Mouse (Mus musculus): ENCODE measurements around the gene Cfap45. TPM values are rescaled to one million over a fixed set of nuclear protein-coding genes. Genes with fewer than 3 reads are reported as not detected.

The Cfap45 gene
- polyA plus RNA-seq, 1 experiment from 2014 or later, result 2.7 TPM

GRCm38 (mm10) chr1:172549717-172550116 is 29.1 kb downstream of the Cfap45 start:
- no peaks in the 10 kb centered on the region for H3K9me3 ChIP-seq (replicated peaks; ENCODE audit: control insufficient read depth, low read length)
- no peak overlapping the region for H3K27ac ChIP-seq (ENCODE audit: low read depth, low read length)
- whole genome bisulfite sequencing (ENCODE audit: insufficient replicate concordance), result 7% methylated on average over 8 of the region's 8 CpGs
- peaks cover 3% of the 10 kb centered on the region; the same call in 1 of the 2 replicates for H3K27me3 ChIP-seq (ENCODE audit: control insufficient read depth, insufficient read depth, low read length)
- peak overlapping the region; percentile 51 for H3K4me3 ChIP-seq (ENCODE audit: low read depth, low read length)
- no peak for ATAC-seq (replicated peaks; ENCODE audit: insufficient number of reproducible peaks, low FRiP score, low TSS enrichment)
- H3K4me1 ChIP-seq (ENCODE audit: control insufficient read depth, insufficient read depth, low read length), result peaks cover 10% of the 10 kb centered on the region
- H3K9ac ChIP-seq (ENCODE audit: low read depth, low read length), result peak overlapping the region; percentile 58
- H3K4me2 ChIP-seq, result peak overlapping the region; percentile 85
- no peaks in the 10 kb centered on the region for H3K36me3 ChIP-seq (ENCODE audit: control insufficient read depth, insufficient read depth, low read length)

GRCm38 (mm10) chr1:172550551-172550951 is 29.9 kb downstream of the Cfap45 start:
- H3K9ac ChIP-seq (ENCODE audit: low read depth, low read length), result peak overlapping the region; percentile 58
- no peaks in the 10 kb centered on the region for H3K9me3 ChIP-seq (replicated peaks; ENCODE audit: control insufficient read depth, low read length)
- no peaks in the 10 kb centered on the region for H3K36me3 ChIP-seq (ENCODE audit: control insufficient read depth, insufficient read depth, low read length)
- no peak overlapping the region for H3K27ac ChIP-seq (ENCODE audit: low read depth, low read length)
- H3K4me2 ChIP-seq, result peak overlapping the region; percentile 85
- peaks cover 10% of the 10 kb centered on the region for H3K4me1 ChIP-seq (ENCODE audit: control insufficient read depth, insufficient read depth, low read length)
- H3K27me3 ChIP-seq (ENCODE audit: control insufficient read depth, insufficient read depth, low read length), result peaks cover 3% of the 10 kb centered on the region
- WGBS (ENCODE audit: insufficient replicate concordance), result under 1% methylated on average over 8 of the region's 8 CpGs
- peak; percentile 64; the same call in 1 of the 2 replicates for ATAC-seq (replicated peaks; ENCODE audit: insufficient number of reproducible peaks, low FRiP score, low TSS enrichment)
- H3K4me3 ChIP-seq (ENCODE audit: low read depth, low read length), result peak overlapping the region; percentile 51

GRCm38 (mm10) chr1:172551009-172551408 is 30.4 kb downstream of the Cfap45 start:
- peak overlapping the region; percentile 85 for H3K4me2 ChIP-seq
- no peaks in the 10 kb centered on the region for H3K9me3 ChIP-seq (replicated peaks; ENCODE audit: control insufficient read depth, low read length)
- H3K27ac ChIP-seq (ENCODE audit: low read depth, low read length), result no peak overlapping the region
- H3K27me3 ChIP-seq (ENCODE audit: control insufficient read depth, insufficient read depth, low read length), result peaks cover 7% of the 10 kb centered on the region
- H3K36me3 ChIP-seq (ENCODE audit: control insufficient read depth, insufficient read depth, low read length), result no peaks in the 10 kb centered on the region
- peak overlapping the region; percentile 51; the same call in 1 of the 2 replicates for H3K4me3 ChIP-seq (ENCODE audit: low read depth, low read length)
- no peak overlapping the region for H3K9ac ChIP-seq (ENCODE audit: low read depth, low read length)
- H3K4me1 ChIP-seq (ENCODE audit: control insufficient read depth, insufficient read depth, low read length), result peaks cover 10% of the 10 kb centered on the region
- WGBS (ENCODE audit: insufficient replicate concordance), result 30% methylated on average over 7 of the region's 7 CpGs
- no peak for ATAC-seq (replicated peaks; ENCODE audit: insufficient number of reproducible peaks, low FRiP score, low TSS enrichment)

- Histone ChIP-seq H3K9ac (ENCODE audit: low read depth, low read length) (no peak overlapping the region), H3K27ac (ENCODE audit: low read depth, low read length) (no peak overlapping the region), H3K27me3 (ENCODE audit: control insufficient read depth, insufficient read depth, low read length) (peaks cover 19% of the 10 kb centered on the region), H3K36me3 (ENCODE audit: control insufficient read depth, insufficient read depth, low read length) (no peaks in the 10 kb centered on the region), H3K9me3 (replicated peaks; ENCODE audit: control insufficient read depth, low read length) (no peaks in the 10 kb centered on the region), H3K4me3 (ENCODE audit: low read depth, low read length) (no peak overlapping the region), H3K4me2 (no peak overlapping the region), H3K4me1 (ENCODE audit: control insufficient read depth, insufficient read depth, low read length) (peaks cover 10% of the 10 kb centered on the region)
- no peak for ATAC-seq (replicated peaks; ENCODE audit: insufficient number of reproducible peaks, low FRiP score, low TSS enrichment)
- WGBS (ENCODE audit: insufficient replicate concordance), result 55% methylated on average over 1 of the region's 1 CpGs
These were observed 32.0 kb downstream of the Cfap45 start for GRCm38 (mm10) chr1:172552623-172553022.

- 74% methylated on average over 11 of the region's 11 CpGs for WGBS (ENCODE audit: insufficient replicate concordance)
- no peaks in the 10 kb centered on the region for H3K36me3 ChIP-seq (ENCODE audit: control insufficient read depth, insufficient read depth, low read length)
- no peak within 1 kb of the TSS for H3K4me3 ChIP-seq (ENCODE audit: low read depth, low read length)
- no peaks in the 10 kb centered on the region for H3K9me3 ChIP-seq (replicated peaks; ENCODE audit: control insufficient read depth, low read length)
- H3K4me2 ChIP-seq, result no peak within 1 kb of the TSS
- H3K9ac ChIP-seq (ENCODE audit: low read depth, low read length), result no peak within 1 kb of the TSS
- 0 out of 2 replicates have a peak, but pooled peaks cover 3% of the 10 kb centered on the region for H3K4me1 ChIP-seq (ENCODE audit: control insufficient read depth, insufficient read depth, low read length)
- peaks cover 31% of the 10 kb centered on the region for H3K27me3 ChIP-seq (ENCODE audit: control insufficient read depth, insufficient read depth, low read length)
- no peak within 1 kb of the TSS for H3K27ac ChIP-seq (ENCODE audit: low read depth, low read length)
- no peak for ATAC-seq (replicated peaks; ENCODE audit: insufficient number of reproducible peaks, low FRiP score, low TSS enrichment)
These were observed 35.0 kb downstream of the Cfap45 start, which contains the start of gene Vsig8 for GRCm38 (mm10) chr1:172555638-172556037. TSS of gene Vsig8 (plus strand) at chr1:172555938.

GRCm38 (mm10) chr1:172562641-172563464 is 42.3 kb downstream of the Cfap45 start:
- H3K4me1 ChIP-seq (ENCODE audit: control insufficient read depth, insufficient read depth, low read length), result peaks cover 3% of the 10 kb centered on the region; the same call in 1 of the 2 replicates
- peak overlapping the region; percentile 95 for H3K4me2 ChIP-seq
- H3K27me3 ChIP-seq (ENCODE audit: control insufficient read depth, insufficient read depth, low read length), result peaks cover 33% of the 10 kb centered on the region
- ATAC-seq (replicated peaks; ENCODE audit: insufficient number of reproducible peaks, low FRiP score, low TSS enrichment), result peak; percentile 74
- peak overlapping the region; percentile 56 for H3K9ac ChIP-seq (ENCODE audit: low read depth, low read length)
- H3K27ac ChIP-seq (ENCODE audit: low read depth, low read length), result no peak overlapping the region
- H3K4me3 ChIP-seq (ENCODE audit: low read depth, low read length), result peak overlapping the region; percentile 62
- WGBS (ENCODE audit: insufficient replicate concordance), result under 1% methylated on average over 51 of the region's 66 CpGs
- no peaks in the 10 kb centered on the region for H3K9me3 ChIP-seq (replicated peaks; ENCODE audit: control insufficient read depth, low read length)
- no peaks in the 10 kb centered on the region for H3K36me3 ChIP-seq (ENCODE audit: control insufficient read depth, insufficient read depth, low read length)

- Histone ChIP-seq H3K27me3 (ENCODE audit: control insufficient read depth, insufficient read depth, low read length) (peaks cover 33% of the 10 kb centered on the region), H3K36me3 (ENCODE audit: control insufficient read depth, insufficient read depth, low read length) (no peaks in the 10 kb centered on the region), H3K27ac (ENCODE audit: low read depth, low read length) (no peak overlapping the region), H3K9me3 (replicated peaks; ENCODE audit: control insufficient read depth, low read length) (no peaks in the 10 kb centered on the region), H3K4me3 (ENCODE audit: low read depth, low read length) (peak overlapping the region; percentile 62), H3K4me1 (ENCODE audit: control insufficient read depth, insufficient read depth, low read length) (peaks cover 3% of the 10 kb centered on the region; the same call in 1 of the 2 replicates), H3K9ac (ENCODE audit: low read depth, low read length) (peak overlapping the region; percentile 56; the same call in 1 of the 2 replicates), H3K4me2 (peak overlapping the region; percentile 95)
- no peak for ATAC-seq (replicated peaks; ENCODE audit: insufficient number of reproducible peaks, low FRiP score, low TSS enrichment)
- under 1% methylated on average over 9 of the region's 10 CpGs for WGBS (ENCODE audit: insufficient replicate concordance)
These were observed 42.8 kb downstream of the Cfap45 start for GRCm38 (mm10) chr1:172563465-172563828.

GRCm38 (mm10) chr1:172566131-172566530 is 45.5 kb downstream of the Cfap45 start:
- H3K9me3 ChIP-seq (replicated peaks; ENCODE audit: control insufficient read depth, low read length), result no peaks in the 10 kb centered on the region
- H3K27me3 ChIP-seq (ENCODE audit: control insufficient read depth, insufficient read depth, low read length), result peaks cover 17% of the 10 kb centered on the region
- H3K27ac ChIP-seq (ENCODE audit: low read depth, low read length), result no peak overlapping the region
- WGBS (ENCODE audit: insufficient replicate concordance), result 55% methylated on average over 3 of the region's 3 CpGs
- H3K4me2 ChIP-seq, result no peak overlapping the region
- H3K4me3 ChIP-seq (ENCODE audit: low read depth, low read length), result no peak overlapping the region
- peaks cover 3% of the 10 kb centered on the region; the same call in 1 of the 2 replicates for H3K4me1 ChIP-seq (ENCODE audit: control insufficient read depth, insufficient read depth, low read length)
- H3K9ac ChIP-seq (ENCODE audit: low read depth, low read length), result no peak overlapping the region
- ATAC-seq (replicated peaks; ENCODE audit: insufficient number of reproducible peaks, low FRiP score, low TSS enrichment), result no peak
- no peaks in the 10 kb centered on the region for H3K36me3 ChIP-seq (ENCODE audit: control insufficient read depth, insufficient read depth, low read length)

Data from heart, embryonic 11.5 days (tissue).